Mouse (Mus musculus) bone marrow, adult 2 months (tissue): Measurements from ENCODE around the gene Ethe1.

Experiments
- CTCF ChIP-seq: fragments of 200-500 bp; IDR thresholded peaks from 2 replicates; pipeline ENCODE4 v1.5.1; 2011; ENCODE audit warnings: low read length, control low read depth; ENCODE audit not compliant: control insufficient read depth, insufficient read depth
- POLR2A ChIP-seq: fragments of 200-500 bp; IDR thresholded peaks from 2 replicates; pipeline ENCODE4 v1.6.1; 2011; ENCODE audit warnings: low read depth, mild to moderate bottlenecking, control low read depth, low read length, borderline replicate concordance; ENCODE audit not compliant: control insufficient read depth

GRCm38 (mm10) chr7:24563191-24563836, 24.0 kb upstream of the Ethe1 start:
- TF ChIP-seq CTCF (no peak), POLR2A (no peak)
